Mouse (Mus musculus) ES-E14 (cell line): ENCODE measurements around the gene Eif4g1. TPM values are rescaled to one million over a fixed set of nuclear protein-coding genes. Genes with fewer than 3 reads are reported as not detected.

Experiments
- DNase-seq: peaks from one replicate; pipeline ENCODE4 v3.0.0-alpha.2; 2013; ENCODE audit warnings: low read depth, low spot score
- H3K27ac ChIP-seq: 2 replicates; pipeline ENCODE4 v1.5.1; 2012; ENCODE audit warnings: low read depth, mild to moderate bottlenecking, low read length, moderate library complexity, mixed read lengths; ENCODE audit not compliant: poor library complexity, insufficient read depth, severe bottlenecking
- H3K36me3 ChIP-seq: 2 replicates; pipeline ENCODE4 v1.6.1; 2012; ENCODE audit warnings: mild to moderate bottlenecking, low read length, moderate library complexity, mixed read lengths; ENCODE audit not compliant: control insufficient read depth, poor library complexity, insufficient read depth, severe bottlenecking
- H3K4me1 ChIP-seq, 2 experiments: fragments of 150-350 bp in 1 of 2; sonication (generic) in 1 of 2; 2 replicates each; pipeline ENCODE4 v1.6.1; 2012; ENCODE audit warnings: low read length in 2 of 2, mild to moderate bottlenecking in 1 of 2, mixed read lengths in 1 of 2; ENCODE audit not compliant: control insufficient read depth in 2 of 2, insufficient read depth in 2 of 2, poor library complexity in 1 of 2
- H3K4me3 ChIP-seq, 2 experiments: fragments of 150-350 bp in 1 of 2; sonication (generic) in 1 of 2; 2 replicates each; pipeline ENCODE4 v1.5.1; 2012; ENCODE audit warnings: low read length in 2 of 2, low read depth in 1 of 2, mild to moderate bottlenecking in 1 of 2, mixed read lengths in 1 of 2; ENCODE audit not compliant: insufficient read depth in 1 of 2, poor library complexity in 1 of 2, severe bottlenecking in 1 of 2
- H3K9ac ChIP-seq: 2 replicates; pipeline ENCODE4 v1.6.1; 2012; ENCODE audit warnings: low read depth, mild to moderate bottlenecking, low read length, mixed read lengths; ENCODE audit not compliant: poor library complexity, insufficient read depth, severe bottlenecking
- H3K9me3 ChIP-seq: fragments of 150-350 bp; sonication (generic); 2 replicates; pipeline ENCODE4 v1.6.1; 2012; ENCODE audit warnings: low read depth, mild to moderate bottlenecking, low read length; ENCODE audit not compliant: control insufficient read depth, insufficient read depth
- CHD2 ChIP-seq: IDR thresholded peaks from 2 replicates; pipeline ENCODE4 v1.6.1; 2014; ENCODE audit warnings: mild to moderate bottlenecking, low read depth, low read length, inconsistent platforms
- HCFC1 ChIP-seq: IDR thresholded peaks from 2 replicates; pipeline ENCODE4 v1.6.1; 2012; ENCODE audit warnings: low read length, inconsistent platforms, borderline replicate concordance; ENCODE audit not compliant: insufficient read depth
- MAFK ChIP-seq: IDR thresholded peaks from 2 replicates; pipeline ENCODE4 v1.6.1; 2014; ENCODE audit warnings: mild to moderate bottlenecking, low read depth, low read length, inconsistent platforms; ENCODE audit not compliant: insufficient read depth
- ZC3H11A ChIP-seq: IDR thresholded peaks from 2 replicates; pipeline ENCODE4 v1.6.1; 2012; ENCODE audit warnings: low read depth, mild to moderate bottlenecking, inconsistent platforms, low read length, borderline replicate concordance
- ZNF384 ChIP-seq: IDR thresholded peaks from 2 replicates; pipeline ENCODE4 v1.6.1; 2012; ENCODE audit warnings: low read depth, low read length, inconsistent platforms
- in situ Hi-C, 2 experiments: fragments of 600-800 bp; cut with MboI; formaldehyde crosslinking; loops; one replicate each; pipeline ENCODE4 v1.15.1; 2025; ENCODE audit warnings: low sequenced_read_pairs in 2 of 2, inconsistent platforms in 1 of 2; ENCODE audit not compliant: unreplicated experiment in 2 of 2
- total RNA-seq: library from RNA; depleted of rRNA; stranded (reverse); fragments of 300-350 nt; gene quantifications from 2 replicates; pipeline ENCODE4 v1.2.3, GENCODE M21; 2012

The Eif4g1 gene
- total RNA-seq, 1 experiment: 546 TPM

DNA sequence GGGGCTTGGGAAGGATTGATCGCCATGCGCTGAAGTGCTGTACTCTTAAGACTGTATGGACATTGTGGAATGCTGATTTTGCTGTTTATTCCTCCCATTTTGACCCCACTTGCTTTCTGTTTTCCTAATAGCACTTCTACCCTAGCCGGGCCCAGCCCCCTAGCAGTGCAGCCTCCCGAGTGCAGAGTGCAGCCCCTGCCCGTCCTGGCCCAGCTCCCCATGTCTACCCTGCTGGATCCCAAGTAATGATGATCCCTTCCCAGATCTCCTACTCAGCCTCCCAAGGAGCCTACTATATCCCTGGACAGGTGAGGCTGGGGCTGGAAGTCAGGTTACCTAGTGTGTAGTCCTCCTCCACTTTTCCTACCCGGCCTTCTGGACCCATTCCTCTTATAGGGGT is 7.1 kb downstream of the Eif4g1 start:
- no peak for DNase-seq
- H3K9ac ChIP-seq: no peak overlapping the region
- peaks cover 50% of the 10 kb centered on the region for H3K36me3 ChIP-seq
- H3K4me3 ChIP-seq: no peak overlapping the region
- TF ChIP-seq HCFC1: no peak
- TF ChIP-seq ZC3H11A: no peak
- no peak for TF ChIP-seq MAFK
- TF ChIP-seq ZNF384: no peak
- no peak for TF ChIP-seq CHD2
- no peaks in the 10 kb centered on the region for H3K9me3 ChIP-seq
- H3K4me1 ChIP-seq: peaks cover 0 to 8% of the 10 kb centered on the region in 2 experiments; a peak in 1 of 4 replicates
- in situ Hi-C loops: no loop called here
- no peak overlapping the region for H3K27ac ChIP-seq

GRCm38 (mm10) chr16:20676702-20677101 is 8.6 kb downstream of the Eif4g1 start:
- in situ Hi-C loops: no loop called here
- TF ChIP-seq ZNF384 (no peak), CHD2 (no peak), MAFK (no peak), HCFC1 (no peak), ZC3H11A (no peak)
- no peak for DNase-seq

GRCm38 (mm10) chr16:20677380-20677779 is 9.3 kb downstream of the Eif4g1 start:
- in situ Hi-C loops: no loop called here
- DNase-seq: no peak
- peaks cover 0 to 6% of the 10 kb centered on the region in 2 experiments; a peak in 1 of 4 replicates for H3K4me1 ChIP-seq
- H3K9ac ChIP-seq: no peak overlapping the region
- no peak overlapping the region for H3K27ac ChIP-seq
- H3K9me3 ChIP-seq: no peaks in the 10 kb centered on the region
- TF ChIP-seq CHD2 (no peak), MAFK (no peak), HCFC1 (no peak), ZC3H11A (no peak), ZNF384 (no peak)
- H3K4me3 ChIP-seq: no peak overlapping the region
- peaks cover 70% of the 10 kb centered on the region for H3K36me3 ChIP-seq

More at GRCm38 (mm10) chr16:20676702-20677101, 8.6 kb downstream of the Eif4g1 start:
- Histone ChIP-seq H3K9me3 (no peaks in the 10 kb centered on the region), H3K9ac (no peak overlapping the region), H3K4me1 (peaks cover 0 to 8% of the 10 kb centered on the region in 2 experiments; a peak in 1 of 4 replicates), H3K36me3 (peaks cover 65% of the 10 kb centered on the region), H3K4me3 (no peak overlapping the region), H3K27ac (no peak overlapping the region)

GRCm38 (mm10) chr16:20677974-20678675 is 10.0 kb downstream of the Eif4g1 start:
- DNase-seq: no peak
- in situ Hi-C loops: no loop called here
- TF ChIP-seq HCFC1 (no peak), CHD2 (no peak), ZNF384 (no peak), ZC3H11A (no peak), MAFK (no peak)

DNA sequence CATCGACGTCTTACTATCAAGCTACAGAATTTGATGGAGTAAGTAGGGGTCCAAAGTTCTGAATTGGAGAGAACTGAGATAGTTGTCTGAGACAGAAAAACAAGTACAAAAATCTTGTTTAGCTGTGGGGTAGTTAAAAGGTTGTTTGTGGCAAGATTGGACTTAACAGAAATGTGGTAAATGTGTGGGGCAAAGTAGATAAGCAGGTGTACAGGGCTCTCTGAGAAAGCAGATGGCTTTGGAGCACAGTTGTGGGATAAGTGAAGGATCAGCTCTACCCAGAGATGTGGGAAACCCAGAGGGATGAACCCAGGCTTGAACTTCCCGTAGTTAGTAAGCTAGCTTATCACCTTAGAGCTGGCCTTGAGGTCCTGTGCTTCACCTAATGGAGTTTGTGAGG is 22.7 kb downstream of the Eif4g1 start:
- no peak for DNase-seq
- Histone ChIP-seq H3K36me3 (peaks cover 51% of the 10 kb centered on the region), H3K9ac (no peak overlapping the region), H3K4me1 (peaks cover 1 to 17% of the 10 kb centered on the region in 2 experiments; a peak in 3 of 4 replicates), H3K9me3 (no peaks in the 10 kb centered on the region), H3K27ac (no peak overlapping the region), H3K4me3 (no peak overlapping the region)
- in situ Hi-C loops: no loop called here
- TF ChIP-seq ZC3H11A (no peak), HCFC1 (no peak)

More at GRCm38 (mm10) chr16:20677974-20678675, 10.0 kb downstream of the Eif4g1 start:
- no peaks in the 10 kb centered on the region for H3K9me3 ChIP-seq
- H3K27ac ChIP-seq: no peak overlapping the region
- peaks cover 78% of the 10 kb centered on the region for H3K36me3 ChIP-seq
- H3K4me1 ChIP-seq: peaks cover 0 to 6% of the 10 kb centered on the region in 2 experiments; a peak in 1 of 4 replicates
- H3K9ac ChIP-seq: no peak overlapping the region
- H3K4me3 ChIP-seq: no peak overlapping the region
